Mouse (Mus musculus): Measurements from ENCODE around the gene Mdm1.

DNA sequence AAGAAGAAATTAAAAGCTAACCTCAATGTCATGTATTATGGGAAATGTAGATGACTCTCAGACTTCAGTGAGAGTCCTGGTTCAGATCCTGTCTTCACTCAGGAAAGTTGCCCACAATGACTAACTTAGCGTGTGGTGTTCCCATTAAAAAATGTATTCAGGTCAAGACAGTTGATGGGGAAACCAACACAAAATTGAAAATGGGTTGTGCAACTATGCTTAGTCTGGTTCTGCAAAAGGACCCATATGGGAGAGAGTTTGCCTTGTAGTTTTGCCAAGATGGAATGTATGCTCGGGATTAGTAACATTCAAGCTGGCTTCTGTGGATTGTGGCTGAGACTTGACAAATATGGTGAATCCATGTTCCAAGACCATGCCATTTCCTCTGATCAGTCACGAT is 31.3 kb downstream of the Mdm1 start:
- no peak for TF ChIP-seq POLR2A (IDR thresholded peaks at IDR 0.05; ENCODE audit: borderline replicate concordance, insufficient read depth, low read length)
- no peak for TF ChIP-seq CTCF (IDR thresholded peaks at IDR 0.05; ENCODE audit: borderline replicate concordance, insufficient read depth, low read depth, low read length)

Data from cerebellum, adult 2 months (tissue).